Mouse (Mus musculus) T-helper 17 cell (primary cell): Measurements from ENCODE around the gene Pcgf2.
"Not testable (repeated sequence)": the region's sequence is repeated elsewhere in the genome, so short reads cannot be mapped to it uniquely, and the experiment has no call there.

ENCODE experiments used
- in situ Hi-C, 2 experiments: fragments of 300-600 bp; cut with MboI, MseI; formaldehyde crosslinking; loops; 1 replicate in 1 of 2; 2 replicates in 1 of 2; pipeline ENCODE4 v1.15.1; 2025; ENCODE audit warnings: high pct_unique_total_duplicates in 2 of 2

Pcgf2 gene

GRCm38 (mm10) chr11:97657184-97657945 lies 42.9 kb downstream of the Pcgf2 start:
- in situ Hi-C loops, result no loop called here

GRCm38 (mm10) chr11:97656269-97656971 lies 43.9 kb downstream of the Pcgf2 start:
- in situ Hi-C loops, result no loop called here

- in situ Hi-C loops, result loop anchor here in 1 of 2 experiments (5.0 kb wide), 1 partner anchor 38 kb away; no protein-coding TSS in a partner anchor
Observed at GRCm38 (mm10) chr11:97654210-97654609, 46.1 kb downstream of the Pcgf2 start.

GRCm38 (mm10) chr11:97653376-97653775 lies 46.9 kb downstream of the Pcgf2 start:
- in situ Hi-C loops, result loop anchor here in 1 of 2 experiments (5.0 kb wide), 1 partner anchor 39 kb away; no protein-coding TSS in a partner anchor

GRCm38 (mm10) chr11:97650341-97650740 lies 50.0 kb downstream of the Pcgf2 start:
- in situ Hi-C loops, result loop anchor here in 1 of 2 experiments (5.0 kb wide), 1 partner anchor 42 kb away; no protein-coding TSS in a partner anchor

- in situ Hi-C loops, result not testable (repeated sequence)
Observed at GRCm38 (mm10) chr11:97648541-97648940, 51.8 kb downstream of the Pcgf2 start.

GRCm38 (mm10) chr11:97644834-97645233 lies 55.5 kb downstream of the Pcgf2 start:
- in situ Hi-C loops, result loop anchor here in 1 of 2 experiments (5.0 kb wide), 1 partner anchor 47 kb away; no protein-coding TSS in a partner anchor

- in situ Hi-C loops, result loop anchor here in 1 of 2 experiments (5.0 kb wide), 1 partner anchor 49 kb away; no protein-coding TSS in a partner anchor
Observed at GRCm38 (mm10) chr11:97643380-97644055, 56.8 kb downstream of the Pcgf2 start.

- in situ Hi-C loops, result loop anchor here in 1 of 2 experiments (5.0 kb wide), 1 partner anchor 50 kb away; no protein-coding TSS in a partner anchor
Observed at GRCm38 (mm10) chr11:97642746-97643145, 57.6 kb downstream of the Pcgf2 start.

GRCm38 (mm10) chr11:97641668-97642067 lies 58.6 kb downstream of the Pcgf2 start:
- in situ Hi-C loops, result loop anchor here in 1 of 2 experiments (5.0 kb wide), 1 partner anchor 51 kb away; no protein-coding TSS in a partner anchor
